Mouse (Mus musculus): ENCODE measurements at regions not wholly inside any gene's neighbourhood (a gene's known extent, or its start where the extent isn't known, plus 50 kb on each side); places are given as distances from the start of the nearest gene placed in this dataset.

DNA sequence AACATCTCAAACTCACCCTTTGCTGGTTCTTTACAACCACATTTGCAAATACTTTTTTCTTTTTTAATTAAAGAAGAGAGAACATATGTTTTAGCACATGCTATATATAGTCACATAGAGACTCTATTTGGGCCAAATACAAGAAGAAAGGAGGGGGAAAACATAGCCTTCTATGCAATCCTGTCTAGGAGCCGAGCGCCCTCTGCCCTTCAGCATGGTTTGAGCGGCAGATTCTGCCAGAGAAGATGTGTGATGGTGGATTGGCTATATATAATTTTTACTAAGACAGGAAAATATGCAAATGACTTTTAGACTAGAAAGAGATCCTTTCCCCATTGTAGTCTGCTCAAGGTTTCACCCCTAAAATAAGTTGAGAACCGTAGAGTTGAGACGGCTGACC is 60.0 kb upstream of the Myom1 start:
- no peak for DNase-seq (ENCODE audit: low read depth, low spot score)

DNA sequence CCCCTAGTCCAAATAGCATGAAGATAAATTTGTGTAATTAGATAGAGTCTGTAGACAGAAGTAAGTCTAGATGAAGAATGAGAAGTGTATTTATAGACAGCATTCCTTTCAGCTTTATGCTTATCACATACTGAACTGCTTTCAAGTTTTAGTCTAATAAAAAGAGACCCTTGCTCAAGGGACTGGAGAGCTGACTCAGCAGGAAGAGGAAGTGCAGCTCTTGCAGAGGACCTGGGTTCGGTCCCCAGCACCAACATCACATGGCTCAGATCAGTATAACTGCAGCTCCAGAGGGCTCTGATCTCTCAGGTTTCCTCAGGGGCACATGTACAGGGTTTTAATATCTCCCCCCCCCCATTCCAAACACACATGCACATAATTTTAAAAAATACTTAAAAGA is 68.2 kb upstream of the Myom1 start:
- DNase-seq (ENCODE audit: low read depth, low spot score) = no peak

DNA sequence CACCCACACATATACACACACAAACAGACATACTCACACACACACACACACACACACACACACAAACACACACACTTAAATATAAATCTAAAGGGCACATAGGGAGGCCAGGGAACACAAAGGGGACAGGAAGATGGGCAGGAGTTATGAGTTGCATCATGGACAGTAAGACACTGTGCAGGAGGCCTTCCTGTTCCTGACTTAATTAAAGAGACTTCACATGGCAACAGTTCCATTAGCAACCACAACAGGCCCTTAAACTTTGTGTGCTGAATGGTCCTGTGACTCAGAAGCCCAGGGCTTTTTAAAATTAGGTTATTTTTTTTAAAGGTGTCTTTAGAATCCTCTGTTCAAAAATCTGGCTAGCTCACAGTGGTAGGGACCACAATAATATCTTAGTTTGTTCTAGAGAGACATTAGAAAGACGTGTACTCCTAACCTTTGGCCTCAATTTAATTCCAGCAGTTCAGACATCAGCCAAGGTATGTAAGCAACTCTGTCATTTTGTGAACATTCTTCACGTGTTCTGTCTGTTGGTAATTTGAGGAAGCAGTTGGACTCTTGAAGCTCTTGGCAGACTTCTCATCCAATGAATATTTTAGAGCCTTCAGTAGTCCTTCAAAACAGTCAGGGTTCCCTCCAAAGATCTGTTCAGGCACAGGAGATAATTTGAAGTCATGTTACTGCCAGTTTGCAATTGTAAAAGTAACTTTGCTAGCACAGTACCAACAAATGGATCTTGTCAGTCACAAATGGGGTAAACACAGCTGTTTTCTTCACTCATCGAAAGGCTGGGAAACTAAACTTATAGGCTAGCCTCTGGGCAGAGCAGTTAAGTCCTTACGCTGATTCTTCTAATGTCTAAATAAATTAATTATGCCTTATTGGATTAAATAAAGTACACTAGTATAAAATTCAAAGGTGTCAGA is 69.0 kb upstream of the Myom1 start:
- no peak for DNase-seq (ENCODE audit: low read depth, low spot score)

DNA sequence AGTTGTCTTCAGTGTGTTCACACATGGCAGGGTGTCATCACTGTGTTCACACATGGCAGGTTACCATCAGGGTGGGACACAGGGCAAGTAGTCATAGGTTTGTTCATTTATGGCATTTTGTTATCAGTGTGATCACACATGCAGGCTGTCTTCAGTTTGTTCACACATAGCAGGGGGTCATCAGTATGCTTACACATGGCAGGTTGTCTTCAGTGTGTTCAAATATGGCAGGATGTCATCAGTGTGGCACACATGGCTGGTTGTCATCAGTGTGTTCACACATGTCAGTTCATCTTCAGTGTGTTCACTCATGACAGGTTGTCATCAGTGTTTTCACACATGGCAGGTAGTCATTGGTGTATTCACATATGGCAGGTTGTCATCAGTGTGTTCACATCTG is 69.9 kb upstream of the Myom1 start:
- DNase-seq (ENCODE audit: low read depth, low spot score) = no peak

DNA sequence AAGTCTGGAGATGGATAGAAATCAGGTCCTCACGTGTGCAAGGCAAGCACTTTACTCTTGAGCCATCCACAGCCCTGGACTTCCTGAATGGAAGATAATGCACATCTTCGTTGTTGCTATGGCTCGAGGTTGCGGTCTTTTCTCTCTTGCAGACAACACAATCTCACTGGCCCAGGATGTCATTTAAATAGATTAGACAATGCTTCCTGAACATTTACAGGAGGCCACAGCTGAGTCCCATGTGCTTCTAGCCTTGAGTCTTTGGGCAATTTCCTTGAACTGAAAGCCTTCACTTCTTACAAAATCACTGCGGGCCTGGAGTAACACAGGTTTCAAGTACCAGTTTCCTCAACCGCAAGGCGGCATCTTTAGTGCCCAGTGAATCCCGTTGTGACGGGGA is 71.8 kb upstream of the Myom1 start:
- no peak for DNase-seq (ENCODE audit: low read depth, low spot score)

DNA sequence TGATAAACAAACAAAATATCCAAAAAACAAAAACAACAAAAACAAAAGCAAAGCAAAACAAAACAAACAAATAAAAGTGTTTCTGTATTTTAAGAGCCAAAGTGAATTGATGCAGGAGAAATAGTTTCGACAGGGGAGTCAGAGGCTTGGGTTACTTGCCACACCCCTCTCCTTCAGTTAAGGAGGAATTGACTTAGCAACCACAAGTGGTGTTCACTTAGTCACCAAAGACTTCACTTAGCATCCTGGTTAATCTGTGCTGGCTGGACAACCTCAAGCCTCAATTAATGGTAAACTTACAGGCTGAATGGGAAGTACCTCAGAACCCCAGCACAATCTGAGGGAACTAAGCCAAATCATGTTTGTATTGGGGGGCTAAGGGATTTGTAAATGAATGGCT is 72.9 kb upstream of the Myom1 start:
- no peak for DNase-seq (ENCODE audit: low read depth, low spot score)

DNA sequence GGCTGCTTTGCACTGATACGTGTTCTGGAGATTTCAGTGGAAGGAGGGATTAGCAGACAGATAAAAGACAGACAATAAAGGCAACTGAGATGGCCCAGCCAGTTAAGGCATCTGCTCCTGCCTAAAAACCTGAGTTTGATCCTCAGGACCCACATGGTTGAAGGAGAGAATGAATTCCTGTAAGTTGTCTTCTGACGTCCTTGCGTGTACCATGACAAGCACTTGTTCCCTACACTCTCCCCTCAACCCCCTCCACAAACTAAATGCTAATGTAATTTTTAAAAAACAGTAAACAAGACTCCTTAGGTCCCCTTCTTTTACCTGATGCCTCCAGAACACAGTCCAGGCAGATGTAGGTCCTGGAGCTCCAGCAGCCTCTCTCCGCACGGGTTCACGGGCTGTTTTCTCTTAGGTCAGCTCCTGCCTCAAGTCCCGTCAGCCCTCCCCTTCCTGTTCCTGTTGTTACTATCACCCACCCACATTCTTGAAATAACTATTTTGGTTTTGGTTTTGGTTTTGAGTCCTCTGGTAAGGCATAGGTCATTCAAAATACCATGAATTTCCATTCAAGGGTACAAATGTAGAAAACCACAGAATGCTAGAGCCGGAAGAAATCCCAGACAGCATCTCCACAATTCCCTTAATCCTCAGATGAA is 71.3 kb upstream of the Tgif1 start:
- no peak for DNase-seq (ENCODE audit: low read depth, low spot score)

DNA sequence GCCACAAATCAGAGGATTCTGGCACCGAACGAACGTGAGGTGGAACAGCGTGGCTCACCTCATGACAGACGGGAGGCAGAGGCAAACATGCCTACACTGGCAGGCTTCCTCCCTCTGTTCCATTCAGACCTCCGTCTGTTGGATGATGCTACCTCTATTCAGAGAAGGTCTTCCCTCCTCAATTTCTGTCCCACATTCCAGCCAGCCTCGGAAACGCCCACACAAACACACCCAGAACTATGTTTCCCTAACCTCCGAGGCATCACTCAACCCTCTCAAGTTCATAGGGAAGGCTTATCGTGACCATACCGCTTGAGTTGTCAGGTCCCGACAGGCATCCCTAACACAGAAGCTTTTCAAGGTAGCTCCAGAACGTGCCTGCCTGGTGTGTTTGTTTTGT is 68.3 kb upstream of the Tgif1 start:
- no peak for DNase-seq (ENCODE audit: low read depth, low spot score)

DNA sequence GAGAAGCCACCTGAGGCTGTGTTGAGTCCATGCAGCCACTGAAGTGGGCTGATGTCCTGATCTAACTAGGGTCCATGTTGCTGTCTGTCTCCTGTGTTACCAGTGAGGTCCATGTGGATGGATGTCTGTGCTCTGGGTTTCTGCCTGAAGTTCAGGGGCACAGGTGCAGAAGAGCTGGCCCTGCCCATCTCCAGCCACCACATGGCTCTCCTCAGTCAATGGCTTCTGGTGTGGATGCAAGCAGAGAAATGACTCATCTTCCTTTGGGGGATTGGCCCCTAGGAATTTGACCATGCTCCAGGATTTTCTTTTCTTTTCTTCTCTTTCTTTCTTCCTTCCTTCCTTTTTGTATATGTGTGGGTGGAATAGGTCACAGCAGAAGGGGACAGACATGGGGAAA is 66.8 kb upstream of the Tgif1 start:
- DNase-seq (ENCODE audit: low read depth, low spot score) = no peak

DNA sequence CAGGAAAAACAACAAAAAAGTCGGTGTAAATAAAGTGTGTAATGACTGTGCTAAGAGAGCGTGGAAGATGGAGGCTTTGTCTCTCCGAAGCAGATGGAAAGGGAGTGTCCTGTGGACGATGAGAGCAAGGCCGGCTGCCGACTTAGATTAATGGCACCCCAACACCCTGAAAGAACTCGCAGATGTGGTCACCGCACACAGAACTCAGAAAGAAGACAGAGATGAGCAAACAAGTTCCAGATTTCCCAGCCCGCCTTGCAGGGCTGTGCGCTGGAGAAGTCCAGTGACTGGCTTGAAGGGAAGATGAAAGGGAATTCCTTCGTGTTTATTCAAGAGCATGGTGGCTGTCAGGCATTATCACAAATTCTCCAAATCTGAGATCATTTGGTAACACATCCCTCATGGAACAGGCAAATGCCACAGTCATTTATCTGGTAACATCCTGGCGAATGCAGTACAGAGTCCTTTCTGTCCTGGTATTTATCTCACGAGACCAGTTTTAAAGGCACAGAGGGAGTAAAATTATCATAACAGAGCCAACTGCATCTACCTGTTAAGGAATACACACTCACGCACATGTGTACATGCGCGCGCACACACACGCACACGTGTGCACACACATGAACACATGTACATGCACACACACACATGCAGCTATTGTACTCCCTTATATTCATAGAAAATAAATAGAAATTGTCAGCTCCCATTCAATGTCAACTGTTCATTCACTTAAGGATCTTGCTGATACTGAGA is 64.0 kb upstream of the Tgif1 start:
- peak; percentile 31 for DNase-seq (ENCODE audit: low read depth, low spot score)

DNA sequence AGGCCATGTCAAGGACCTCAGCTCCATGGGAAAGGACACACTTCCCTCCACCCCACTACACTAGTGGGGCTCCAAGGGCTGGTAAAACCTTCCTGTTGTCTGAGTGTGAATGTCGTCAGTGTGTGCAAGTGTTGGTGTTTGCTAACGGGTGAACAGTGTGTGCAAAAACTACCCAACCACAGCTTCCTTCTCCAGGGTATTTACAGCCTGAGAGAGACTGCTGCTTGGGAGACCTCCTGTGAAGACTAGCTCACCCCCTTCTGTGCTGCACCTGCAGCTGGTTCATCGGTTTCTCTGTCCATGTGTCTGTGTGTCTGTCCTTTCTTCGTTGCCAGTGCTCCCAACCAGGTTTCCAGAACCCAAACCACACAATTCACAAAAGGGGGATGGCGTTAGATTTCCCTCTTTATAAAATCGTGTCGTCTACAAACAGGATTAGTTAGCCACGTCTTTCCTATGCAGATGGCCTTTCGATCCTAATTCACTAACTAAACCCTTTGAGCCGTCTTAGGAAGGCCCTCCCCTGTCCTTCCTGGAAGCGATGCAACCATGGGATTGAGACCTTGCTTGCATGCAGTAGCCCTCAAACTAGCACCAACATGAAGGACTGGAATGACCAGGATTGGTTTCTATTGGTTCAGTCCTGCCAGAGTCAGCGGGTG is 62.9 kb upstream of the Tgif1 start:
- no peak for DNase-seq (ENCODE audit: low read depth, low spot score)

DNA sequence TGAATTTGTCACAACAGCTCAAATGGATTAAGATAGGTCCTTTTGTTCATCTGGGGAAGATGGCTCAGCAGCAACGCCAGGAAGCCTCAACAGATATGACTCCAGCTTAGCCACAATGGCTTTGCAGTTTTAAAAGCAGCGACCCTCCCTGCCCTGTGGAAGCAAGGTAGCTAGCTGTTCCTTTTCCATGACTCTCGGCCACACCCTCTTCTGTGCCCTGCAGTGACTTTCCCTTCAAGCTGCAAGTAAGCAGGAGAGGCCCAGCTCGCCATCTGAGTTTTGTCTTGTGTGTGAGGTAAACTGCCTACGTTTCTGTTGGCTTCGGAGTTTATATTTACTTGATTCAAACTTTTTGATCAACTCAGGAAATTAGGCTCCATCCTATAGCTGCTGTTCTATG is 62.1 kb upstream of the Tgif1 start:
- DNase-seq (ENCODE audit: low read depth, low spot score) = no peak

DNA sequence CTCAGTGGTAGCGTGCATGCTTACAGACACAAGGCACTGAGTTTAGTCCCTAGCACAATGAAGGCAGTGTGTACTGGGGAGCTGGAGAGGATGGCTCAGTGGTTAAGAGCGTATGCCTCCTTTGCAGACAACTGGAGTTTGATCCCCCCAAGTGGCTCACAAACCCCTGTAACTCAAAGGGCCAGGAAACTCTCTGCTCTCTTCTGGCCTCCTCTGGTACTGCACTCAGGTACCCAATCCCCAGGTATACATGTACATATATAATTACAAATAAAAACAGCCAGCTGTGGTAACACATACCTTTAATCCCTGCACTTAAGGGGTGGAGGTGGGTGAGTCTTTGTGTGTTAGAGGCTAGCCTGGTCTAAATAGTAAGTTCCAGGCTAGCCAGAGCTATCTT is 56.9 kb upstream of the Tgif1 start:
- no peak for DNase-seq (ENCODE audit: low read depth, low spot score)

DNA sequence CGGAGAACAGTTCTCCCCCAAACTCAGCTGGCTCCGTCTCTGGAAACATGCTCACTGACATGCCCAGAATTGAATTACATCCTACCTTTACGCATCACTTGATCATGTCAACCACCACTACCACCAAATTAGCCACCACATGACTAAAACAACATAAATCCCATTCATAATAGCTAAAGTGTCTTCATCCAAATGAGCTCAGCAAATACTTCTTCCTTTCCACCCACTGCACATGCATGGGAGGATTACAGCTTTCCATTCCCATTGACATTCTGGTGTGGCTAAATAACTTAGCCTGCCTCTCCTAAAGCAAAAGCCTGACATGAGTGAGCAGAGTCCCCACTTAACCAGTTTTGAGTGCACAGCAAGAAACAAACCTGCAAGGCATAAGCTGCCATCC is 56.2 kb upstream of the Tgif1 start:
- no peak for DNase-seq (ENCODE audit: low read depth, low spot score)

DNA sequence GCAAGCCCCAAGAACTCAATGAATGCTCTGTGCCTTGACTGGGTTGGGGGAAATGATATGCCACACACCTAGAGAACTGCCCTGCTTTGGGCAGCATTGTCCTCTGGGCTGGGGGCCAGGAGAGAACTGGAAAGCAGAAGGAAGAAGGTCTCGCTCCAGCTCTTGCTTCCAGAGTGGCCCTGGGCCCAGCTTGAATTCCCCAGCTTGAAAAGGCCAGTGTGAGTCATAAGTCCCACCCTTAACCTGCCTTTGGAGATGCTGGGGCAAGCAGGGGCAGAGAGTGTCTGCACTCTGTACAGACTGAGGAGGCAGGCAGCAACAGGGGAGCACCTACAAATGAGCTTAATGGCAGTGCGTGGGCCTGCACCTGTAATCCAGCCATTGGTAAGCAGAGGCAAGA is 55.0 kb upstream of the Tgif1 start:
- no peak for DNase-seq (ENCODE audit: low read depth, low spot score)
